Mouse (Mus musculus) lung, embryonic 15.5 days (tissue): ENCODE measurements around the gene Rgma. TPM values are rescaled to one million over a fixed set of nuclear protein-coding genes. Genes with fewer than 3 reads are reported as not detected.

Experiments
- ATAC-seq: fragments of 200-750 bp; cut with Nextera tagmentation; 2 replicates; pipeline ENCODE4 v1.8.0; 2017; ENCODE audit warnings: moderate number of reproducible peaks, borderline replicate concordance; ENCODE audit not compliant: low FRiP score, low TSS enrichment; ENCODE audit errors: extremely low read depth
- H3K27ac ChIP-seq: fragments of 300-500 bp; sonication (generic); 2 replicates; pipeline ENCODE4 v1.5.1; 2015; ENCODE audit warnings: moderate library complexity, mild to moderate bottlenecking, inconsistent platforms
- H3K27me3 ChIP-seq: fragments of 300-500 bp; sonication (generic); 2 replicates; pipeline ENCODE4 v1.6.1; 2015; ENCODE audit warnings: inconsistent platforms
- H3K36me3 ChIP-seq: fragments of 300-500 bp; sonication (generic); 2 replicates; pipeline ENCODE4 v1.6.1; 2015; ENCODE audit warnings: inconsistent platforms
- H3K4me1 ChIP-seq: fragments of 300-500 bp; sonication (generic); 2 replicates; pipeline ENCODE4 v1.6.1; 2015; ENCODE audit warnings: inconsistent platforms
- H3K4me2 ChIP-seq: fragments of 300-500 bp; sonication (generic); 2 replicates; pipeline ENCODE4 v1.6.1; 2015; ENCODE audit warnings: inconsistent platforms, mild to moderate bottlenecking, moderate library complexity
- H3K4me3 ChIP-seq: fragments of 300-500 bp; sonication (generic); 2 replicates; pipeline ENCODE4 v1.5.1; 2015; ENCODE audit warnings: mild to moderate bottlenecking, inconsistent platforms
- H3K9ac ChIP-seq: fragments of 300-500 bp; sonication (generic); 2 replicates; pipeline ENCODE4 v1.6.1; 2015; ENCODE audit warnings: inconsistent platforms
- H3K9me3 ChIP-seq: fragments of 300-500 bp; sonication (generic); 2 replicates; pipeline ENCODE4 v1.6.1; 2016; ENCODE audit warnings: inconsistent platforms
- WGBS: fragments of 180-500 bp; shearing (Covaris S2); methylation state at CpG from one replicate; pipeline ENCODE4 v1.1.7; 2015; 5-methylcytosine and 5-hydroxymethylcytosine counted together
- polyA plus RNA-seq: library from polyadenylated mRNA; unstranded; fragments of >200 nt; fragmentation: Nextera tagmentation; extraction: Ambion mirVana; gene quantifications from 2 replicates; pipeline ENCODE4 v1.2.1, GENCODE M21; 2015

The Rgma gene
- polyA plus RNA-seq, 1 experiment from 2014 or later = 12.9 TPM

DNA sequence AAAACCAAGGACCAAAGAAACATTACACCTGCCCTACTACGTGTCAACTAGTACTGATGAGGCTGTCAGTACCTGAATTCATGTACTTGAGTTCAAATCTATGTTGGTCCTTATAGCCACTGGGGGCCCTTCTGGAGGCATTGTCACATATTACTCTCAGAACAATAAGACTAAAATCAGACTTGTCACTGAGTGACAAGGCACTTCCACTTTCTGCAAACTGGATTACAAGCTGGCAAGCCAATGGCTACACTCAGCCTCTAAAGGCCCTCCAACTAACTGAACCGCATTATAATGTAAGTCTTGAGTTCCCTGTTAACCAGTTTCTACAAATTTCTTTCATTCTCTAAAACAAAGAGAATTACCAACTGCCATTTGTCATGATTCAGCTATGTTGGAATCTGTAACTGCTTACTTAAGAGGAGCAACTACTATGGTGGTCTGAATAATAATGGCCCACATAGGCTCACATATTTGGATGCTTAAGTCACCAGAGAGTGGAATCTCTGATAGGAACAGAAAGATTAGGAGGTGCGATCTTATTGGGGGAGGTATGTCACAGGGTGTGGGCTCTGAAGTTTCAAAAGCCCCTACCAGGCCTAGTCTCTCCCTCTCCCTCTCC, 77.0 kb downstream of the Rgma start:
- Histone ChIP-seq H3K4me3 (no peak overlapping the region), H3K9me3 (no peaks in the 10 kb centered on the region), H3K4me1 (no peaks in the 10 kb centered on the region), H3K27ac (no peak overlapping the region), H3K4me2 (no peak overlapping the region), H3K27me3 (no peaks in the 10 kb centered on the region), H3K9ac (no peak overlapping the region), H3K36me3 (peaks cover 96% of the 10 kb centered on the region)
- ATAC-seq = no peak
- 88% methylated on average over 3 of the region's 3 CpGs for WGBS

DNA sequence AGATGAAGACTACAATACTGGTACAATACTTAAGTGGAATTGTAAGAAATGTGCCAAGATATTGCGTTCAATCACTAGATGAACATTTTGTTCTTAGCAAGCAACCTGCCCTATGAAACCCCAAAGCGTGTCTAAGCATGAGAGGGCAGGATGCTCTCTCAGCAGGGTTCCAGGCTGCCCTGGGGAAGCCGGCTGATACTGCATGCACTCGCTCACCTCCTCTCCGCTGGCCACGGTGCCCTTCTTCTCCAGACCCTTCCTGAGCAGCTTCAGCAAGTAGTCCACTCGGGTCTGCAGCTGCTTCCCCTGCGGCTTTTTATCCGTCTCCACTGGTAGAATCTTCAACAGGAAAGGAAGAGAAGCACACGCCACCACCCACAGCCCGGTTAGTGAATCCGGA, 78.8 kb downstream of the Rgma start:
- H3K27ac ChIP-seq = no peak overlapping the region
- H3K36me3 ChIP-seq = peaks cover 94% of the 10 kb centered on the region
- no peak overlapping the region for H3K9ac ChIP-seq
- no peaks in the 10 kb centered on the region for H3K9me3 ChIP-seq
- WGBS = 90% methylated on average over 12 of the region's 12 CpGs
- H3K4me1 ChIP-seq = no peaks in the 10 kb centered on the region
- no peak overlapping the region for H3K4me3 ChIP-seq
- ATAC-seq = no peak
- no peaks in the 10 kb centered on the region for H3K27me3 ChIP-seq
- no peak overlapping the region for H3K4me2 ChIP-seq

DNA sequence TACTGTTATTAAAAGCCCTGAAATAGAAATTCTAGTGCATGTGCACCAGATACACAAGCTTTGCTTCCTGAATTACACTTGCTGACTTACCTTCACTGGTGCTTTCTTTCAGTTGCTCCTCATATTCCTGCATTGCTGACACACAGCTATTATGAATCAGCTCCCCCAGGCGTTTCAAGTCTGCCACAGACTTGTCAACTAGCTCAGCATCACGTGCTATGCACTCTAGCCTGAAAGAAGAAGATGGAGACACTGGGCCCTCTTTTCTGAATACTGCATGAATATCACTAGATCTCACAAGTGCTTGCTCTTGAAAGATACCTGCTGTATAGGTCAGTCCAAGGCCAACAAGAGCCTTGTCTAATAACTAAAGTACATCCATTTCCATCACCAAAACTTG, 88.2 kb downstream of the Rgma start:
- no peak for ATAC-seq
- no peak overlapping the region for H3K9ac ChIP-seq
- H3K36me3 ChIP-seq = peaks cover 89% of the 10 kb centered on the region
- no peak overlapping the region for H3K4me2 ChIP-seq
- WGBS = 78% methylated on average over 2 of the region's 2 CpGs
- no peak overlapping the region for H3K27ac ChIP-seq
- H3K4me1 ChIP-seq = no peaks in the 10 kb centered on the region
- no peaks in the 10 kb centered on the region for H3K9me3 ChIP-seq
- H3K4me3 ChIP-seq = no peak overlapping the region
- no peaks in the 10 kb centered on the region for H3K27me3 ChIP-seq

DNA sequence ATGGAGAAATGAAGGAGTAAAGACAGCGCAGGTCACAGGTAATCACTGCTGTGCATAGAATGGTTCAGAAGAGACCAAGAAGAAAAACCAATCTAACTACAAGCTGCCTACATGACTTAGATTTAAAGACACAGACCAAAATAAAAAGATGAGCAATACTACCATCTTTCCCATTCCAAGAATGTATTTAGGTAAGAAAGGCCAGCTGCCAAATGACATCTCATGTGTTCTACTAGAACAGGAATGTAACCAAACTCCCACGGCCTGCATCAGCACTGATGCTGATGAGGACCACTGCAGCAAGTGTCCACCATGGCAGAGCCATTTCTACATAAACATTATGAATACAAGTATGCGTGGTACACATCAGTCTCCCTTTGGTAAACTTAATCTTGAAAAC, 92.4 kb downstream of the Rgma start:
- Histone ChIP-seq H3K9ac (no peak overlapping the region), H3K27me3 (no peaks in the 10 kb centered on the region), H3K4me2 (no peak overlapping the region), H3K27ac (no peak overlapping the region), H3K36me3 (peaks cover 87% of the 10 kb centered on the region), H3K4me3 (no peak overlapping the region), H3K9me3 (no peaks in the 10 kb centered on the region), H3K4me1 (no peaks in the 10 kb centered on the region)
- WGBS = 92% methylated on average over 3 of the region's 3 CpGs
- no peak for ATAC-seq

Other genes with a start within 250 kb of the Rgma start
- gene Chd2, start 166.3 kb downstream of the Rgma start, polyA plus RNA-seq = 48.8 and 59.0 TPM in 2 replicates